Comparison of ENCODE assay signal across 34 mouse cellular contexts in the genomic region with DNA sequence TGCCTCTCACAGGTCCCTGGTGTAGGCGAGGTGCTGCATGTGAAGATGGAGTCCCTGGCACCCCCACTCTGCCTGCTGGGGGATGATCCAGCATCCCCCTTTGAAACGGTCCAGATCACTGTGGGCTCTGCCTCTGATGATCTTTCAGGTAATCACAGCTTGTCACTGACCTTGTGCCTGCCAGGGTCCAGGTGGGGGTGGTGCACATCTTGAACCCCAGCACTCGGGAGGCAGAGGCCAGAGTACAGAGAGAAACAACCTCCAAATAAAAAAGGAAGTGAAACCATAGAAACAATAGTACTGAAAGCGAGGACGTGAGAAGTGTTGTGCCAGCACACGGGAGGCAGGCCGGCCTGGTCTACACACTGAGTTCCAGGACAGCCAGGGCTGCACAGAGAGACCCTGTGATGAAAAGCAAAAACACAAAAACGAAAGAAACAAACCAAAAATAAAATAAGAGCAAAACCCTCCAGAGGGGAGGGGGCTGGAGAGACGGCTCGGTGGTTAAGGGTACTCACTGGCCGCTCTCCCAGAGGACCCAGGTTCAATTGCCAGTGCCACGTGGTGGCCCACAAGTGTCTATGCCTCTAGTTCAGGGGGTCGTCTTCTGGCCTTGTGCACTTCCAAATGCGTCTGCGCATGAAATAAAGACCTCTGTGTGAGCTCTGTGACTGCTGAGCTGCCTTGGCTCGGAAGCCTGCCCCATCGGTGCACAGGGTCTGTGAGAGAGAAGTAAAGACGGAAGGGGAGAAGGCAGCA. TPM values are rescaled to one million over a fixed set of nuclear protein-coding genes. Genes with fewer than 3 reads are reported as not detected.
DNase-seq lines count a peak whose midpoint lies in the region; ATAC-seq and TF ChIP-seq lines count a peak whose summit lies in the region.
"Had no signal": no experiment of that assay in that cellular context is flagged by ENCODE, and none has a peak within 500 bp of the region (broad histone marks: within the 10 kb centered on the region; RNA-seq: fewer than 3 reads in every experiment).

No protein-coding gene starts in this region.

- 87% methylated on average over 18 of the region's 18 CpGs for WGBS in stomach, embryonic 16.5 days
- 88% methylated on average over 18 of the region's 18 CpGs for WGBS in stomach, postnatal 0 days

- peak; percentile 42 for DNase-seq in cerebellum, adult 11-12 months
- DNase-seq in cerebellum, adult 11 months: no peak
- DNase-seq in heart, adult 11 months: peak; percentile 93
- no peak for DNase-seq in heart, adult 9 months (ENCODE audit: low spot score in 2 of 2)
- DNase-seq in stomach, postnatal 0 days (ENCODE audit: low spot score): no peak
- peak; percentile 60 for DNase-seq in splenic B cell, adult 2 months (ENCODE audit: low read depth, low spot score)
- no peak for DNase-seq in right cerebral cortex, postnatal 25 days
- DNase-seq: adrenal gland, postnatal 14 days; cerebellum, postnatal 36 days; embryo, embryonic 11 days; gastrocnemius, postnatal 14 days; heart, postnatal 36 days; kidney, adult 8-10 months; kidney, postnatal 4 days; liver; lung, adult 2 months; lung, postnatal 10 days; right cerebral cortex, postnatal 14 days; thymus, adult 18-20 months; thymus, postnatal 25 days had no signal

- no peaks in the 10 kb centered on the region for H3K27me3 ChIP-seq in stomach, embryonic 16.5 days (ENCODE audit: control insufficient read depth, insufficient read depth, low read length)
- no peaks in the 10 kb centered on the region for H3K27me3 ChIP-seq in stomach, postnatal 0 days (ENCODE audit: control insufficient read depth, insufficient read depth, low read length)
- no peaks in the 10 kb centered on the region for H3K27me3 ChIP-seq in splenic B cell, adult 2 months (ENCODE audit: control insufficient read depth, insufficient read depth, low read length, poor library complexity, severe bottlenecking)
- H3K27me3 ChIP-seq: forebrain, embryonic 12.5 days; hindbrain, embryonic 12.5 days; neural tube, embryonic 13.5 days had no signal

- H3K4me1 ChIP-seq in stomach, embryonic 16.5 days (ENCODE audit: control insufficient read depth, insufficient read depth, low read length): peaks cover 20% of the 10 kb centered on the region
- no peaks in the 10 kb centered on the region; the same call in 1 of the 2 replicates for H3K4me1 ChIP-seq in stomach, postnatal 0 days (replicated peaks; ENCODE audit: control insufficient read depth, insufficient read depth)

- no peak for TF ChIP-seq EP300 in stomach, postnatal 0 days (optimal IDR thresholded peaks at IDR 0.05)

- TF ChIP-seq CTCF in stomach, postnatal 0 days (IDR thresholded peaks at IDR 0.05; ENCODE audit: low read depth): no peak

- peaks cover 21% of the 10 kb centered on the region; the same call in 1 of the 2 replicates for H3K36me3 ChIP-seq in stomach, embryonic 16.5 days (ENCODE audit: control insufficient read depth, insufficient read depth, low read length)
- peaks cover 12% of the 10 kb centered on the region for H3K36me3 ChIP-seq in stomach, postnatal 0 days (ENCODE audit: control insufficient read depth, insufficient read depth, low read length)
- peaks cover 8% of the 10 kb centered on the region for H3K36me3 ChIP-seq in splenic B cell, adult 2 months (ENCODE audit: control insufficient read depth, insufficient read depth, low read length, poor library complexity, severe bottlenecking)

- H3K4me3 ChIP-seq in stomach, embryonic 16.5 days (replicated peaks; ENCODE audit: low read length): no peak overlapping the region
- H3K4me3 ChIP-seq in stomach, postnatal 0 days (ENCODE audit: low read depth, low read length): no peak overlapping the region
- H3K4me3 ChIP-seq: erythroblast, embryonic 14.5 days; forebrain, embryonic 12.5 days; hindbrain, embryonic 12.5 days; neural tube, embryonic 13.5 days had no signal

- ATAC-seq in stomach, embryonic 16.5 days (ENCODE audit: insufficient read depth, low FRiP score): no peak
- ATAC-seq in stomach, postnatal 0 days (ENCODE audit: low FRiP score, low TSS enrichment): no peak
- ATAC-seq: hindbrain, postnatal 0 days; intestine, embryonic 16.5 days; midbrain, embryonic 16.5 days had no signal

- no peak overlapping the region for H3K4me2 ChIP-seq in stomach, embryonic 16.5 days (ENCODE audit: low read depth, low read length)
- H3K4me2 ChIP-seq in stomach, postnatal 0 days (replicated peaks; ENCODE audit: low read depth): no peak overlapping the region
- H3K4me2 ChIP-seq: heart, embryonic 11.5 days; midbrain, embryonic 11.5 days had no signal

- no peaks in the 10 kb centered on the region for H3K9me3 ChIP-seq in stomach, embryonic 16.5 days (replicated peaks; ENCODE audit: control insufficient read depth, low read length)
- H3K9me3 ChIP-seq in stomach, postnatal 0 days (ENCODE audit: control insufficient read depth, low read length): no peaks in the 10 kb centered on the region
- H3K9me3 ChIP-seq: forebrain, embryonic 12.5 days; hindbrain, embryonic 12.5 days; neural tube, embryonic 13.5 days had no signal

- H3K27ac ChIP-seq in stomach, embryonic 16.5 days (ENCODE audit: low read length): no peak overlapping the region
- no peak overlapping the region for H3K27ac ChIP-seq in stomach, postnatal 0 days (replicated peaks)
- H3K27ac ChIP-seq: forebrain, embryonic 12.5 days; hindbrain, embryonic 12.5 days; hindbrain, postnatal 0 days; kidney, postnatal 0 days; liver, embryonic 14.5 days; macrophage; neural tube, embryonic 13.5 days had no signal

- peak overlapping the region; percentile 2; the same call in 1 of the 2 replicates for H3K9ac ChIP-seq in stomach, embryonic 16.5 days (ENCODE audit: low read length)
- no peak overlapping the region for H3K9ac ChIP-seq in stomach, postnatal 0 days (ENCODE audit: low read length)
- H3K9ac ChIP-seq: forebrain, embryonic 12.5 days; liver, embryonic 14.5 days had no signal

RNA-seq across cellular contexts. Expression of a gene that starts 2.3 kb away (rescaled TPM):
- 73.5 and 78.0 TPM in 2 replicates for polyA plus RNA-seq in stomach, embryonic 16.5 days (2015; fragmentation: Nextera tagmentation; extraction: Ambion mirVana)
- 35.4 and 39.3 TPM in 2 replicates for polyA plus RNA-seq in stomach, postnatal 0 days (2015; fragmentation: Nextera tagmentation; extraction: Ambion mirVana)

RNA-seq across cellular contexts. Expression of a gene that starts 4.7 kb away (rescaled TPM):
- 13.1 and 14.4 TPM in 2 replicates for polyA plus RNA-seq in stomach, embryonic 16.5 days (2015; fragmentation: Nextera tagmentation; extraction: Ambion mirVana)
- polyA plus RNA-seq in stomach, postnatal 0 days (2015; fragmentation: Nextera tagmentation; extraction: Ambion mirVana): 12.4 and 12.8 TPM in 2 replicates

RNA-seq across cellular contexts. Expression of a gene that starts 20.0 kb away (rescaled TPM):
- 0.31 and 0.45 TPM in 2 replicates for polyA plus RNA-seq in stomach, embryonic 16.5 days (2015; fragmentation: Nextera tagmentation; extraction: Ambion mirVana)
- 0.44 and 0.67 TPM in 2 replicates for polyA plus RNA-seq in stomach, postnatal 0 days (2015; fragmentation: Nextera tagmentation; extraction: Ambion mirVana)
- polyA plus RNA-seq: erythroblast, embryonic 14.5 days; heart, embryonic 11.5 days had no signal

RNA-seq across cellular contexts. Expression of a gene that starts 21.0 kb away (rescaled TPM):
- polyA plus RNA-seq in stomach, embryonic 16.5 days (2015; fragmentation: Nextera tagmentation; extraction: Ambion mirVana): 25.2 and 25.7 TPM in 2 replicates
- polyA plus RNA-seq in stomach, postnatal 0 days (2015; fragmentation: Nextera tagmentation; extraction: Ambion mirVana): 16.5 and 18.7 TPM in 2 replicates

RNA-seq across cellular contexts. Expression of a gene that starts 21.1 kb away (rescaled TPM):
- polyA plus RNA-seq in stomach, embryonic 16.5 days (2015; fragmentation: Nextera tagmentation; extraction: Ambion mirVana): 1.3 and 1.8 TPM in 2 replicates
- 1.9 and 2.4 TPM in 2 replicates for polyA plus RNA-seq in stomach, postnatal 0 days (2015; fragmentation: Nextera tagmentation; extraction: Ambion mirVana)
- polyA plus RNA-seq: erythroblast, embryonic 14.5 days; limb, embryonic 11.5 days; macrophage had no signal

Comparison
In these comparisons a context has a peak if more than half of its experiments do, and no peak if none do; other contexts are left out.
1. DNase-seq: peak in cerebellum, adult 11-12 months (single experiment), heart, adult 11 months (single experiment) and splenic B cell, adult 2 months (single experiment); none in cerebellum, adult 11 months (single experiment), heart, adult 9 months (0 of 2), stomach, postnatal 0 days (single experiment) and right cerebral cortex, postnatal 25 days (single experiment).